Mouse (Mus musculus): ENCODE measurements around the gene Cyfip2. TPM values are rescaled to one million over a fixed set of nuclear protein-coding genes. Genes with fewer than 3 reads are reported as not detected.
A peak's percentile ranks its signal among the peaks of the same experiment; 100 is the strongest.

Cyfip2 gene
- polyA plus RNA-seq, 1 experiment, result 200 TPM

- 85% methylated on average over 8 of the region's 8 CpGs for WGBS
- Histone ChIP-seq H3K27me3 (ENCODE audit: control insufficient read depth, insufficient read depth, low read length) (no peaks in the 10 kb centered on the region), H3K4me1 (ENCODE audit: control insufficient read depth, insufficient read depth, low read length) (0 out of 2 replicates have a peak, but pooled peaks cover 3% of the 10 kb centered on the region), H3K27ac (ENCODE audit: insufficient read depth, low read length) (no peak overlapping the region), H3K4me3 (replicated peaks; ENCODE audit: insufficient read depth, low read depth, low read length) (no peak overlapping the region)
- no peak for DNase-seq
- no peak for TF ChIP-seq CTCF (IDR thresholded peaks at IDR 0.05; ENCODE audit: borderline replicate concordance, insufficient read depth, low read depth, low read length)
- no peak for TF ChIP-seq POLR2A (IDR thresholded peaks at IDR 0.05; ENCODE audit: borderline replicate concordance, insufficient read depth, low read length)
Observed at GRCm38 (mm10) chr11:46258749-46259148, 53.9 kb downstream of the Cyfip2 start.

GRCm38 (mm10) chr11:46258207-46258606, 54.5 kb downstream of the Cyfip2 start:
- TF ChIP-seq POLR2A (IDR thresholded peaks at IDR 0.05; ENCODE audit: borderline replicate concordance, insufficient read depth, low read length) (no peak), CTCF (IDR thresholded peaks at IDR 0.05; ENCODE audit: borderline replicate concordance, insufficient read depth, low read depth, low read length) (peak; percentile 58)
- WGBS, result 64% methylated on average over 4 of the region's 4 CpGs

GRCm38 (mm10) chr11:46255291-46255690, 57.4 kb downstream of the Cyfip2 start:
- Histone ChIP-seq H3K27ac (ENCODE audit: insufficient read depth, low read length) (no peak overlapping the region), H3K4me1 (ENCODE audit: control insufficient read depth, insufficient read depth, low read length) (no peaks in the 10 kb centered on the region), H3K27me3 (ENCODE audit: control insufficient read depth, insufficient read depth, low read length) (no peaks in the 10 kb centered on the region), H3K4me3 (replicated peaks; ENCODE audit: insufficient read depth, low read depth, low read length) (no peak overlapping the region)
- WGBS, result 95% methylated on average over 2 of the region's 2 CpGs
- TF ChIP-seq CTCF (IDR thresholded peaks at IDR 0.05; ENCODE audit: borderline replicate concordance, insufficient read depth, low read depth, low read length) (no peak), POLR2A (IDR thresholded peaks at IDR 0.05; ENCODE audit: borderline replicate concordance, insufficient read depth, low read length) (no peak)
- DNase-seq, result no peak

More at GRCm38 (mm10) chr11:46258207-46258606, 54.5 kb downstream of the Cyfip2 start:
- Histone ChIP-seq H3K4me1 (ENCODE audit: control insufficient read depth, insufficient read depth, low read length) (0 out of 2 replicates have a peak, but pooled peaks cover 2% of the 10 kb centered on the region), H3K27me3 (ENCODE audit: control insufficient read depth, insufficient read depth, low read length) (no peaks in the 10 kb centered on the region), H3K4me3 (replicated peaks; ENCODE audit: insufficient read depth, low read depth, low read length) (no peak overlapping the region), H3K27ac (ENCODE audit: insufficient read depth, low read length) (no peak overlapping the region)
- DNase-seq, result peak in 1 of 2 experiments; percentile 35

- peak; percentile 65 to 78 for DNase-seq
- 29% methylated on average over 7 of the region's 7 CpGs for WGBS
- Histone ChIP-seq H3K27ac (ENCODE audit: insufficient read depth, low read length) (no peak overlapping the region), H3K27me3 (ENCODE audit: control insufficient read depth, insufficient read depth, low read length) (no peaks in the 10 kb centered on the region), H3K4me1 (ENCODE audit: control insufficient read depth, insufficient read depth, low read length) (no peaks in the 10 kb centered on the region), H3K4me3 (replicated peaks; ENCODE audit: insufficient read depth, low read depth, low read length) (no peak overlapping the region)
- TF ChIP-seq POLR2A (IDR thresholded peaks at IDR 0.05; ENCODE audit: borderline replicate concordance, insufficient read depth, low read length) (no peak), CTCF (IDR thresholded peaks at IDR 0.05; ENCODE audit: borderline replicate concordance, insufficient read depth, low read depth, low read length) (peak; percentile 92)
Observed at GRCm38 (mm10) chr11:46251994-46252393, 60.7 kb downstream of the Cyfip2 start.

GRCm38 (mm10) chr11:46248352-46248751, 64.3 kb downstream of the Cyfip2 start:
- 87% methylated on average over 3 of the region's 3 CpGs for WGBS
- DNase-seq, result no peak
- Histone ChIP-seq H3K27ac (ENCODE audit: insufficient read depth, low read length) (no peak overlapping the region), H3K27me3 (ENCODE audit: control insufficient read depth, insufficient read depth, low read length) (no peaks in the 10 kb centered on the region), H3K4me1 (ENCODE audit: control insufficient read depth, insufficient read depth, low read length) (no peaks in the 10 kb centered on the region), H3K4me3 (replicated peaks; ENCODE audit: insufficient read depth, low read depth, low read length) (no peak overlapping the region)
- TF ChIP-seq POLR2A (IDR thresholded peaks at IDR 0.05; ENCODE audit: borderline replicate concordance, insufficient read depth, low read length) (no peak), CTCF (IDR thresholded peaks at IDR 0.05; ENCODE audit: borderline replicate concordance, insufficient read depth, low read depth, low read length) (no peak)

- Histone ChIP-seq H3K4me3 (replicated peaks; ENCODE audit: insufficient read depth, low read depth, low read length) (no peak overlapping the region), H3K27ac (ENCODE audit: insufficient read depth, low read length) (peak overlapping the region; percentile 56; the same call in 1 of the 2 replicates), H3K4me1 (ENCODE audit: control insufficient read depth, insufficient read depth, low read length) (no peaks in the 10 kb centered on the region), H3K27me3 (ENCODE audit: control insufficient read depth, insufficient read depth, low read length) (no peaks in the 10 kb centered on the region)
- 86% methylated on average over 7 of the region's 7 CpGs for WGBS
- no peak for DNase-seq
- TF ChIP-seq POLR2A (IDR thresholded peaks at IDR 0.05; ENCODE audit: borderline replicate concordance, insufficient read depth, low read length), result no peak
- no peak for TF ChIP-seq CTCF (IDR thresholded peaks at IDR 0.05; ENCODE audit: borderline replicate concordance, insufficient read depth, low read depth, low read length)
Observed at GRCm38 (mm10) chr11:46246393-46246792, 66.3 kb downstream of the Cyfip2 start.

GRCm38 (mm10) chr11:46245926-46246325, 66.7 kb downstream of the Cyfip2 start:
- Histone ChIP-seq H3K4me3 (replicated peaks; ENCODE audit: insufficient read depth, low read depth, low read length) (no peak overlapping the region), H3K27me3 (ENCODE audit: control insufficient read depth, insufficient read depth, low read length) (no peaks in the 10 kb centered on the region), H3K4me1 (ENCODE audit: control insufficient read depth, insufficient read depth, low read length) (no peaks in the 10 kb centered on the region), H3K27ac (ENCODE audit: insufficient read depth, low read length) (peak overlapping the region; percentile 56; the same call in 1 of the 2 replicates)
- WGBS, result 64% methylated on average over 8 of the region's 8 CpGs
- no peak for DNase-seq
- TF ChIP-seq POLR2A (IDR thresholded peaks at IDR 0.05; ENCODE audit: borderline replicate concordance, insufficient read depth, low read length) (no peak), CTCF (IDR thresholded peaks at IDR 0.05; ENCODE audit: borderline replicate concordance, insufficient read depth, low read depth, low read length) (no peak)

GRCm38 (mm10) chr11:46244731-46245604, 67.7 kb downstream of the Cyfip2 start:
- H3K4me3 ChIP-seq (replicated peaks; ENCODE audit: insufficient read depth, low read depth, low read length), result no peak overlapping the region
- no peaks in the 10 kb centered on the region for H3K4me1 ChIP-seq (ENCODE audit: control insufficient read depth, insufficient read depth, low read length)
- no peak for TF ChIP-seq POLR2A (IDR thresholded peaks at IDR 0.05; ENCODE audit: borderline replicate concordance, insufficient read depth, low read length)
- no peak for TF ChIP-seq CTCF (IDR thresholded peaks at IDR 0.05; ENCODE audit: borderline replicate concordance, insufficient read depth, low read depth, low read length)
- no peak for DNase-seq
- no peaks in the 10 kb centered on the region for H3K27me3 ChIP-seq (ENCODE audit: control insufficient read depth, insufficient read depth, low read length)
- 88% methylated on average over 23 of the region's 23 CpGs for WGBS
- H3K27ac ChIP-seq (ENCODE audit: insufficient read depth, low read length), result no peak overlapping the region

Data from cerebellum, adult 2 months (tissue).